Mouse (Mus musculus) spleen, postnatal 36 days (tissue): Measurements from ENCODE around the gene Cryl1.

Source experiments
- DNase-seq, 2 experiments: peaks; one replicate each; pipeline ENCODE4 v3.0.0; 2022; ENCODE audit warnings: low spot score in 2 of 2, mixed read lengths in 1 of 2

The Cryl1 gene

DNA sequence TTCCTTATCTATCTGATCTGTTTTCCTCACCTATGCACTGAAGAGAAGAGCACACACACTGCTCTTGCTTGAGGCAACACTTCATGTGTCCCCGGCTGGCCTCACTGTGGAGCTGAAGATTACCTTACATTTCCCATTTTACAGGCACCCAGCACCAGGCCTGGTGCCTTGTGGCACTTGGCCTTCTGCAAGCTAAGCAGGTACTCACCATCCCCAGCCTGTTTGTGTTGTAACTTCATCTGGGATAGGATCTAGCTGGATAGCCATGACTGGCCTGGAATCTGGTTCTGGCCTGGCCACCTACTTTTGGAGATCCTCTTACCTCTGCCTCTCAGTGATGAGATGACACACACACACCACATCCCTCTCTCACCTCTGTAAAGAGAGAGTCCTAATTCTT lies 79.5 kb downstream of the Cryl1 start:
- DNase-seq = no peak

DNA sequence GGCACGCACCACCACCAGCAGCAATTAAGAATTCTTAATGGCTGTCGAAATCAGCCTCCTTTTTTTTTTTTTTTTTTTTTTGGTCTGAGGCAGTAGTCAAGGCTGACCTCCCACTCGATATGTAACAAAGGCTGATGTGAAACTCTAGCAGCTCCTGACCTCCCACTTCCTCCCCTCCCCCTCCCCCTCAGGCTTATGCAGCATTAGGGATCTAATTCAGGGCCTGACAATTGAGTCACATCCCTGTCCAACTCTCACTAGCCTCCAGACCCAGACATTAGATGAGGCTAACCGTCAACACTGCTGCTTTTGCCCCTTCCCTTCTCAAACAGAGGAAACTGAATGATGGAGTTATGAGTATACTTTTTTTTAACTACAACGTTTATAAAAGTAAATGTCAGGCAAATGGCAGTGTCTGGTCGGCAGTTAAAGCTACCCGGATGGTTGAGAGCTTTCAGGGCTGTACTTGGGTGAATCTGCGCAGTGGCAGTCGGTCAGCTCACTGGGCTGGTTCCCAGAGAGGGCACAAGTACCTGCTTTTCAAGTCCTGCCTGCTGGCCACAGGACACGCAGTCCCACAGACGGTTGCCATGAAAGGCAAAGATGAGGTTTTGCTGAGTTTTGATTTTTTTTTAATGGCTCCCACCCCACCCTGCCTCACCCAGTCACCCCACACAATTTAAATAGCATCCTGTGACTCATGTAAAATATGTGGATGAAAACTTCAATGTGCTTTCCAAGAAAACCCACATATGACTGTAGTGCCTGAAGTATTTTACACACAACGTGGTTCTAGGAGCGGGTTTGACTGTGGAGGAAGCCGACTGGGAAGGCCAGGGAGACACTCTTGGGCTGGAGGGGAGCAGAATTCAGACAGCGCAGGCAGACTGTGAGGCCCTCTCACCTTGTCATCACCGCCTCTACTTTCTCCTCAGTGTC lies 81.4 kb downstream of the Cryl1 start:
- no peak for DNase-seq

DNA sequence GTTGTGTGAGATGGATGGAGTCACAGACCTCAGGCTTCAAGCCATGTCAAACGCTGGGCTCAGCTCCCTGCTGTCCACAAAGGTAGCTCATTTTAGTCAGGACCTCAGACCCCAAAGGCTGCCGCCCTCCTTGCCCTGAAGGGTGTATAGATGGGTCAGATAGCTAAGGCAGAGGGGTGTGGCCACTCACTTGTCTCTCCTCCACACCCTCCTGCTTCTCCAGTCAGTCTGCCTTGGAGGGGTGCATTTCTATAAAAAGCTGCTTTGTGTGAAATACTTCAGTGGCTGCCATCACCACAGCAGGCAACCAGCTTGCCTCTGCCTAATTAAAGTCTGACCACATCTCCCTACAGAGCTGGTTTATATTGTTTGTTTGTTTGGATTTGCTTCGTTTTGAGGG lies 82.4 kb downstream of the Cryl1 start:
- no peak for DNase-seq

DNA sequence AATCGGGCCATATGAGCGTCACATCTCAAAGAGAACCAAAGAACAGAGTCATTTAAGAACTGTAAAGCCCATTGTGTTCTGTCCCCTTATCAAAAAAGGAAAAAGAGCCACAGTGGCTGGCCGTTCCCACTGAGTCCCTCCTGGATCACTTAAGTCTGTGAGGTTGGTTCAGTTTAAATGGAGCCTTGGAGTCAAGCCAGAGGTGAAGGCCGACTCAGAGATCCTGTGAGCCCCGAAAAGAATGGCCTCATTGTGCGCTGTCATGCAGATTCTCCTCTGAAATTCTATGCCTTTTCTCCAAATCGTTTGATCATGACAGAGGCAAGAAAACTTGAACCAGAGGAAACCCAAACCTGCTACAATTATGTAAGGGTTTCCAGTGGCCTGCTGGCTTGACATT lies 82.8 kb downstream of the Cryl1 start:
- DNase-seq = no peak

DNA sequence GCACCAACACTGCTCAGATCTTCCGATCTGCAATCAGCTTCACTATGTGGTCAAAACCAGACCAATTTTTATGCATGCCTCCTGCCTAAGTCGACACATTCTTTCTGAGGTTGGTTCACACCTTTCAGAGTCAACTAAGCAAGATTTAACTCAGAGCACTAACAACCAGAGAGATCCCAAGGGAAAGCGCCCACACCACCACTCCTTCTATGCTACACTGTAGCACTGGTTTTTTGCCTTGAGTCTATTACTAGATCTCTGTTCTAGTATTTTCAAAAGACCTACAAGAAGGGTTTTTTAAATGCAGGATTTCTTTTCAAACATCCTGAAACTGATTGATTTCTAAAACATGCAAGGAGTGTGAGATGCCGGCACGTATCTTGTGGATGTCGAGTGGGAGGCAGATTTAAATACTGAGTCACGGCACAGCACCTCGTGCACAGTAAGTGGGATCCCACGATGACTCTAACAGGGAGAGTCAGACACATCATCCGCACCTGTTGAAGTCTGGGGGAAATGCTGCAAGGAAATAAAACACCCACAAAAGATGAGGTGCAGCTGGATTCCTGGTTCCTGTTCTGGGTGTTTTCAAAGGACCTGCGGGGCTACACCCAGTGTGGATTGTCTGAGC lies 96.6 kb downstream of the Cryl1 start:
- no peak for DNase-seq

DNA sequence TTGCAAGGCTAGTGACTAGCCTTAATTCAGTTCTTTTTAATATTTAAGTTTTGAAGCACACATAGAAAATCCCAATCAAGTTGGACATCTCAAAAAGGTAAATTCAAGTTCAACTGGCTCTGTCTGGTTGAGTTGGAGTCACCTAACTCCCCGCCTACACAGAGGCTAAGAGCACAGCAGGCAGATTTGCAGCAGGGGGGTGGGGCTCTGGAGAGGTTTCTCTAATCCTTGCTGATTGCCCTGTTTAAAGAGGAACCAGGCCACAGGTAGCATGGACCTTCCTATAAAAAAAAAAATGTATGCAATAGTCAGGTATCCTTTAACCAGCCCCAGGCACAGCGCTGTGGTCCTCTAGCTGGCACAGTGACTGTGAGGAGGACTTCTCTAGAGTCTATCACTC lies 97.8 kb downstream of the Cryl1 start:
- DNase-seq = no peak

DNA sequence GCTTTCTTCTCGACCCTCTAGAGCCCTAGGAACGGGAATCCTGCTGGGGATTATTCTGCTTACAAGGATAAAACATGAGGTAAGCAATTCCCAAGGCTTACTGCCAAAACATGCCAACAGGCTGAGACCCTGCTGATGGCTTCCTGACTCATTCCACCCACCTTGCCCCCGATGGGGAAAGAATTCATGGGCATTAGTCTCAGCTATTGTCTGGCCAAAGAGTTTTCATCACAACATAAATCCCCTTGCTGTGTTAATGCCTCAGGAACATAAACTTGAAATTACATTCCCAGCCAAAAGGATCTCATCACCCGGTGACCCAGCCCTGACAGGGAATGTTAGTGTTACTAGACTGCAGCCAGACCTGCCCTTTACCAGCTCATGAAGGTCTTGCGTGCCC lies 100.7 kb downstream of the Cryl1 start:
- no peak for DNase-seq

DNA sequence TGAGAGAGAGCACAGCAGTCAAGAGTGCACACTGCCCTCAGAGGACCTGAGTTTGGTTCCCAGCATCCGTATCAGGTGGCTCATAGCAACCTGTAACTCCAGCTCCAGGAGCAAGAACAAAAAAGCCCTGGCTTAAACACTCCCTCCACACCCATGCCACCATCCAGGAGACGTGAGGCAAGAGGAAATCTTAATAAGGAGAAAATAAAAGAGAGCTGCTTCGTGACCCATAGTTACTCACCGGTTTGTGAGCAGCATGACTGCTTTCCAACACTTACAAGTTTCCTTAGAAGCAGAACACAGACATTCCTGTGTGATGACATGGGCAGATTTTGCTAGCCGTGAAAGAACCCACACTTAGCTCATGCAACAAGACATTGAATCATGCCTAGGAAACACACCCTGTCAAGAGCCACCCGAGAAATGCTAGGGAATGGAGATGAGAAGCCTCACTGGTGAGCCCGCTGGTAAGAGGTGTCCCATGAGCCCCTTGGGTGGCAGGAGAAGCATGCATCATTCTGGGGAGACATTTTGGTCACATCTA lies 106.9 kb downstream of the Cryl1 start:
- DNase-seq = no peak

DNA sequence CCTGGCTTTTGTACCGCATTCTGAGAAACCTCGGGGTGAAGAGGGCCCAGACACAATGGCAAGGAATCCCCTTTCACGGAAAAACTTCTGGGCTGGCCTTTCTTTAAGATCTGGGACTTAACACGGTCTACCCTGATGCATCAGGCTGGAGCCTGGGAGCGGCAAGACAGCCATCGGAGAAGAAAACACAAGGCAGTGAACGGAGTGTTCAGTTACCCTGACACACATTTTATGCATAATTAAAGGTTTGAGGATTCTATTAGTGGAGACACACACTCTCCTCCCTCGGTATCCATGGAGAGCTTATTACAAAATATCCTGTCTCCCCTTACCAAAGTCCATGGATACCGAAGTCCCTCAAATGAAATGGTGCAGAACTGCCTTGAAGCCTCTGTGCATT lies 109.2 kb downstream of the Cryl1 start:
- DNase-seq = no peak

DNA sequence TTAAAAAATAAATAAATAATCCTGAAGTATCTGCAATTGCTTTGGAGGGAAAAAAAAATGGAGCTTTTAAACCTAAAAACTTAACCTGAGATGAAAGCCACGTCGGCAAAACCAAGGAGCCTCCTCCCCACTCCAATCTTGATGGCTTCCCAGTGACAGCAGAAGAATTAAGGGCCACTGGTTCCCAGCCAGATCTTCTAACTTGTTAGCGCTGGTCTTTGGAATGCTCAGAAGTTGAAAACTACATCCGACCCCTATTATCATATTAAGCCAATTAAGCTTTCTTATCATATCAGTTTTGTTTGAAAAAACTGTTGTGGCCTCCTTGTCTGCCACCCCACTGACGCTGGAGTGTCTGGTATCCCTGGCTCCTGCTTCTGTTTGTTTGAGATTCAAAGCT lies 114.5 kb downstream of the Cryl1 start:
- DNase-seq = no peak

DNA sequence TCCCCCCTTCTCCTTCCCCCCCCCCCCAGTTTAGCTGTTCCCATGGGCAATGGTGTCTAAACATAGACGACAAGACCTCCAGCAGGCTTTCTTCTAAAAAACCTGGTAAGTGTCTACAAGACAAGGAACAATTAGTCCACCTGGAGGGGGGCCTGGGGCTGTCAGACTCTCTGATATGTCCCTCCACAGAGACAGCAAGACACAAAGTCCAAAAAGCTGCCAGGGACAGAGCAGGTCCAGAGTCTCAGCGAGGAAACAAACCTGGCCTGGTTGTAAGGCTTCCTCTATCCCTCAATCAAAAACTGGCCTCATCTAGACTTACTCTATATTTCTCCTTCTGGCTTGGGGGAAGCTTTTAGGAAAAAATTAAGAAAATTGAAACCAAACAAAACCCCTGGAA lies 115.7 kb downstream of the Cryl1 start:
- DNase-seq = no peak

DNA sequence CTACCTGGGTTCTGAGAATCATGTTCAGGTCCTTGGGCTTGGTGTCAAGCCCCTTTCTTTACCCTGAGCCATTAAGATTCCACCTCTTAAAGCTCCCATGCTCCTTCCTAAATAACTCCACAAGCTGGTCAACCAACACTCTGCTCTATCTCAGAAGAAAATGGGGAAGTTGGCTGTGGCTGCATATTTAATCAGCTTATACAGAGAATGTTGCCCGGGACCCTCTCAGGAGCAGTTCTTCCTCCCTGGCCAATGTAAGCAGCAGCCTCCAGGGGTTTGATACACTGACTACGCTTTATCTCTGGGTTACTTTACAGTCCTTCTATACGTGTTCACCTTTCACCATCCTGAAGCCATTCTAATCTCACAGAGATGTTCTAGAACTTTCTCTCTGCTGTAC lies 117.5 kb downstream of the Cryl1 start:
- no peak for DNase-seq

DNA sequence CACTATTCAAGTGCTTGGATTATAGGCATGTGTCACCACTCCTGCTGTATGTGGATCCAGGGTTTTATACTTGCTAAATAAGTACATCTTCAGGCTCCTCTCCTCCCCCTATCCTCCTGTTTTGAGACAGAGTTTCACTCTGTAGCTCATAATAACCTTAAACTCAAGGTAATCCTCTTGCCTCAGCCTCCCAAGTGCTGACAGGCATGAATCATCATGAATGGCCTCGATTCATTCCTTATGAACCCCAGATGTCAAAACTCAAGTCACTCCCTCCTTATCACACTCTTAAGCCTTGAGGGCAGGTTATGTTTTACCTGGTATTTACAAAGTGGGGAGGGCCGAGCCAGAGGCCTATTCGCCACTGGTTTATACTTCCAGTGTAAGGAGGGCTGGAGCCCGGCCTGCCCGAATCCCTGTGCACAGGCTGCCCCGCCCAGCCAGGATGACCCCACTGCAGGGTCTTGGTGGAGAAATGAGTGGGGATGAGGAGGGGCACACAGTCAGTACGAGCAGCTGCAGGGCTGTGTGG lies 121.8 kb downstream of the Cryl1 start:
- DNase-seq = no peak

DNA sequence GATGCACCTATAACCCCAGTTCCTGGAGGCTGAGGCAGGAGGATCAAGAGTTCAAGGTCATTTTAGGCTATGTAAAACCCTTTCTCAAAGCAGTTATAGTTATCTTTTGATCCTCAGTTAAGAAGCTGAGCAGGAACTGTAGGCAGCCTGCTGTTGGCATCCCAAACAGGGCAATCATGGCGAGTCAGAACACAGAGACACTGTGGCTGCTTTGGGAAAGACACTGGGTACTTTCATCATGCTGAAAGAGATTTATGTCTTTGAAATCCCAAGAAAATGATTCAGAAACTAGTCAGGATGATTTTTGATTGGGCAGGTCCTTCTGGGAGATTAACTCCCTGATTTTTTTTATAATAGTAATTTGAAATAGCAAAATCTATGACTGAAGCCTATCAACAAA lies 126.0 kb downstream of the Cryl1 start:
- DNase-seq = no peak

DNA sequence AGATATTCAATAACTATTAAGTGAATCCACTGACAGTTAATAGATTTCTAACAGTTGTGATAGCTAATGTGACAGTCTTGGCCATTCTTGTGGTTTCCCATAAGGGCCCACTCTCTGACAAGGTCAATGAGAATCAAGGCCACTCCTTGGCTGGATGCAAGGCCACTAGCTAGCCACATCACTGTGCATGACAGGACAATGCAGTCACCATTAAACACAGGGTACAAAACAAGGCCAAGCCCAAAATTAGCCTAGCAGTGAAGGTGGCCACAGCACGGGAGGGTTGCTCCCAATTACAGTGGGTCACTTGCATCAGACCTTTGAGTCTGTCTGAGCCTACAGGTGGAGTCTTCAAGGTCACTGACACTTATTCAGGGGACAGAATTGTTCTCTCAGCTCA lies 126.5 kb downstream of the Cryl1 start:
- no peak for DNase-seq

DNA sequence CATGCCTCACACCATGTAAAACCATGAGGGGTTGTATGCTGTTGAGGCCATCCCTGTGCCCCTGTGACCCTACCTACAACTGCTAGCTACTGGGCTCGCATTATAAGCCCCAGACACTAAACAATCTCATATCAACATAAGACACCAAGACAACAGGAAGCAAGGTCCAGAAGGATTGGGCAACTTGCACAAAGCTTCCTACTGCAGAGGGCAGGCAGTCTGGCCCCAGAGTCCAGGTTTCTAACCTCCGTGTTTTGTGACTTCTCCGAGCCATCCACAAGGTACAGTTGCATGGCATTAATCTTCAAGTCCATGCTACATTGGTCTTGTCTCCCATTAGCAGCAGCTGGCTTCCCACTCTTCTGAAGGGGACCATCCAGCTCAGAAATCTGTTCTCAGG lies 129.4 kb downstream of the Cryl1 start:
- DNase-seq = no peak

DNA sequence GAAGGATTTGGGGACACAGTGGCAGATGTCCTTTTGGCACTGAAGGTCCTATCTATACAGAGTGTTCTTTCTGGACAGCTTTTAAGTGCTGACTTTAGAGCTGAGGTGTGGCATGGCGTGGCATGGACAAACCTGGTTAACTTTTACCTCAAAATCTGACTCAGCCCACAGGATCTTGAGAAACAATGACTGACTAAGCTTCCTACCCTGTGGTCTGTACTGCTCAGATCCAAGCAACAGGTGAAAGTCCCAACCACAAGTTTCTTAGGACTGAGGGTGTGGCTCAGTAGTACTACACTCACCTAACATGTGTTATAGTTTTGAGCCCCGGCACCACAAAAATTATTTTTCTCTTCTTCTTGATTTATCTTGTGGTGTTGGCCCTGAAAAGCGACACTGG lies 130.0 kb downstream of the Cryl1 start:
- DNase-seq = no peak

DNA sequence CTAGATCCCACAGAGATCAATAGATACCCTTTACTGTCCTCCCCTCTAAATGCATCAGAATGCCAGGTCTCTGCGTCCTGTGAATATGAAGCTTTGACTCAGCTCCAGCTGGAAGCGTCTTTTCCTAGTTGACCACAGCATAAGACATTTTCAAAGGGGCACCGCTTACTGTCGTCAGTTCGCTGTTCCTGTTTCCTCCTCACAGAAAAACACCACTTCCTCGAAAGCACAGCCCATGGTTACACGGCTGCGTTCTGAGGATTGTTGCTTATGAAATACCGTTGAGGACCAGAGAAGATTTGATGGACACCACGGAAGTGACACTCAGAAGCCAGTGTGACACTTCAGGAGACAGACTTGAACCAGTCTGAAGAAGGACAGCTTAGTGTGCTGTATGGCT lies 134.4 kb downstream of the Cryl1 start:
- no peak for DNase-seq

DNA sequence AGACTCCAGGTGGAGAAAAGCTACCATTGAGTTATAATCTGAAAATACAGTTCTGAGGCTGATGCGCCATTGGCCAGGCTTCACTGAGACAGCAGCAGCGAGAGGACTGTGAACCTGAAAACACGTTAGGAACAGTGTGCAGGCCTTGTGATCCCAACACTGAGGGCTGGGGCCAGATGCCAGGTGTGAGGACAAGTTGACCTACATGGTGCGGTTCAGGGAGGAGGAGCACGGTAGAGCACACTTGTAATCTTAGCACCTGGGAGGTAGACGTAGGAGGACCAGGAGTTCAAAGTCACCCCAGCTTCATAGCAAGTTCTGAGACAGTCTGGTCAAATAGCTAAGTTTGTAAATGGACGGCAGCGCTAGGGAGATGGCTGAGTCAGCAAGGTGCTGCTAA lies 139.0 kb downstream of the Cryl1 start:
- DNase-seq = no peak

DNA sequence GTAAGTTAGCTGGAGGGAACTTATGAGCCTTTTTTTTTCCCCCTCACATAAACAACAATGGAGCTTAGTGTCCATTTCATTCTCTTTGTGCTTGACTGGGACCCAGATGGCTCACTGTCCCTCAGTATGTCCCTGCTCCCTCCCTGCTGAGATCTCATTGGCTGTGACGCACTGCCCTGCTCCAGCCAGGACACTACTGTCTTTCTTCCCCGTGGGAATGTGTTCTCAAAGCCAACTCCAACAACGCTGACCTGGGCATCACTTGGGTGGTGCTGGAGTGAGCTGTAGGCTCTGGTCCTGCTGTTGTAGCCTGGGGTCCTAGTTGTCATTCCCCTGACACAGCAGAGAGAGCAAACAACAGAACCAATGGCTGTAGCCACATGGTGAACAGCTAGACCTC lies 149.7 kb downstream of the Cryl1 start:
- DNase-seq = no peak

DNA sequence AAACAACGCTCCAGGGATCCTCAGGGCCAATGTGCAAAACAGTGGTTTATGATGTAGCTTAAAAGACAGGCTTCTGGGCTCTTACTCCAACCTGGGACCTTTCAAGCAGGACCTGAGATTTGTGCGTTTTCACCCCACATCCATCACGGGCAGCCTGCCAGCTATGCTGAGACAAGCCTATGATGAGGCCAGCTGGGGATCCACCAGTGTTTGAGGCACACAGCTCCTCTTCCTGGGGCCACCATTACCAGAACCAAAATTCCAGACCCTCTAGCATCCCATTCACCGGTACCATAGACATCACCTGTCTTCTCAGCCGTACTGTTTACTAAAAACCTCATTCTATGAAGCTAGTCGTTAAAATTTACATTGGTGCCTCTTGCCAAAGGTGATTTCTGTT lies 151.8 kb downstream of the Cryl1 start:
- no peak for DNase-seq

DNA sequence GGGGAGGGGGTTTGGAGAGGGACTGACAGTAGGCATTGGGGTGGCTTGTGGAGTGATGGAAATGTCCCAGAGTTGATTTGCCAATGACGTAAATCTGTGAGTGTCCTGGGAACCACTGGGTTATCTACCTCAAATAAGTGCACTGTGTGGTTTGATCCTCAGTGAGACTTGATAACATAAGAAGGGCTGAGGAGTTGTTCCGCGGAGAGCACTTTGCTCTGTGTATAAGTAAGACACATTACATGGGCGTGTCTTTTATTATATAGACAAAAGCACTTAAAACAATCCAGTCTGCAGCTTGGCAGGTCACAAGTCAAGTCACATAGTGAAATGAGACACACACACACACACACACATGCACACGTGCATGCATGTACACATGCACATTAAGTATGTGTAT lies 155.4 kb downstream of the Cryl1 start:
- DNase-seq = no peak

DNA sequence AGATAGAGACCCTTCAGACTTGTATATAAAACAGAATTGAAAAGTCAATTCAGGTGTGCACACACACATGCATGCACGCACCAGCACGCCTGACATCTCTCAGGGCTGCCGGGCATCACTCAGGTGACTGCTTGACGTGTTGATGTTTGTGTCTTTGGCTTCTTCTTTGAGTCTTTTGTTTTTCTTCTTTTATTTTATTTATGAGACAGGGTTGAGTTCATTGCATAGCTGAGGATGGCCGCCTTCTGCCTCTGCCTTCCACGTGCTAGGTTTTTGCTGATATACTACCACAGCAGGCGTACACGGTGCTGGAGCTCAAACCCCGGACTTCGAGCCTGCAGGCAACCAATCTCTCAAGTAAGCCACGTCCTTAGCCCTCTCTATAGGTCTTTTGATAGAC lies 163.1 kb downstream of the Cryl1 start:
- DNase-seq = no peak
